Mouse (Mus musculus) brain, embryonic 14.5 days (tissue): ENCODE results near the gene Csnk1g2.

Source experiments
- CTCF ChIP-seq: fragments of 200-500 bp; IDR thresholded peaks from 2 replicates; pipeline ENCODE4 v1.5.1; 2012; ENCODE audit warnings: inconsistent platforms, mild to moderate bottlenecking, moderate library complexity, borderline replicate concordance; ENCODE audit not compliant: insufficient read depth, insufficient read length; ENCODE audit errors: extremely low read depth
- POLR2A ChIP-seq: fragments of 200-500 bp; IDR thresholded peaks from 2 replicates; pipeline ENCODE4 v1.6.1; 2012; ENCODE audit warnings: mild to moderate bottlenecking, inconsistent platforms, borderline replicate concordance; ENCODE audit not compliant: poor library complexity, insufficient read depth, insufficient read length, severe bottlenecking; ENCODE audit errors: extremely low read depth

DNA sequence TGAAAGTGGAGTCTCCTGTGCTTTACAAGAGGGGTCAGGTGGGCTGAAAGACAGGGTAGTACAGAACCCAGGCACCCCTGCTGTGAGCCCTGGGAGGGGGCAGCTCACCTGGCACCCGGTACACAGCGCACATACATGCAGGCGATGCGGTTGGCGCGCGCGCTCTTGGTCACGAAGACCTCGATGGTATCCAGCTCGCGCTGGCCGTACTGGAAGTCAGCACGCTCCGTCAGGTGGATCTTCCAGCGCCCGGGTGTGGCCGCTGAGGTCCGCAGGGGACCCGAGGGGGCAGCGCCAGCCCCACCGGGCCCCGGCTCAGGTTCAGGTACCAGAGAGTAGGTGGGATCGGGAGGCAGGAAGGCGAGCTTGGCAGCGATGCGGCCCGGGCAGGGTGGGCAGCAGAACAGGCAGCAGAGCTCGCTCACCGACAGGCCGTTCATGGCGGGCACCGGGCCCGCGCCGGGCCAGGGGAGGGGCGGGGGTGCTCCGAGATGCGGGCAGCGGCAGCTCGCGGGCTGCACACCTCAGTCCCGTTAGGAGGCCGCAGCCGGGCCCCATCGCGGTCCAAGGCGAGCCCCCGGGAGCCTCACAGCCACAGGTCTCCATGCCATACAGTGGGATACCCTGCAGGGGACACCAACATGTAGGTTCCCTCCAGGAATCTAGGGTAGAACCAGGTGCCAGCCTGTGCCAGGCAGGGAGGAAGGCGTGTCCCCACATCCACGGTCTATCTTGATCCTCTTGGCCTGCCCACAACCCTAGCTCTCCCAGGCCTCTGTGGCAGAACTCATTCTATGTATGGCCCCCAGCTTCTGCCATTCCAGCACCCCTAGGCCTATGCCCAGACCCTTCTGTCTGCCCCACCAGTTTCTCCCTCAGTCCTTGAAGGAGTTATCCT lies 36.0 kb upstream of the Csnk1g2 start:
- TF ChIP-seq CTCF (no peak), POLR2A (no peak)
